Mouse (Mus musculus): Measurements from ENCODE around the gene Fcamr. TPM values are rescaled to one million over a fixed set of nuclear protein-coding genes. Genes with fewer than 3 reads are reported as not detected.

Fcamr gene
- polyA plus RNA-seq, 1 experiment from 2014 or later: 0.20 TPM

DNA sequence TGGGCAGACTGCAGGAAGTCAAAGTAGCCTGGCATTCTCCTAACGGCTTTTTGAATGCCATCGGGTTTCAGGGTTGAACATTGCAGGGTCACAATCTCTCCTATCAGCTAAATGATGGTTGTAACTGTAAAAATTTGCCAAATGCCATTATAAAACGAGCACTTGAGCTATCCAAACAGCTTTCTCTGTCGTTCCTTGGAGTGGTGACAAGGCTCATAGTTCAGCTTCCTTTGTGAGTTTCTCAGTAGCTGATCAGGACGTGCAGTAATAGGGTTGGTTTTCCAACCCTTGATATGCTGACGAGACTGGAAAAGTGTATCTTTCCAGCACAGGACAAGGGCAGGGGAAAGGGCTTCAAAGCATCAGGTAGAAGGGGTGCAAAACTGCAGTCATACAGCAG is 2.7 kb upstream of the Fcamr start:
- WGBS: 45% methylated on average over 6 of the region's 6 CpGs
- H3K4me2 ChIP-seq (ENCODE audit: low read depth, low read length): 0 out of 2 replicates have a peak overlapping the region, but pooled peaks have one; percentile 6

DNA sequence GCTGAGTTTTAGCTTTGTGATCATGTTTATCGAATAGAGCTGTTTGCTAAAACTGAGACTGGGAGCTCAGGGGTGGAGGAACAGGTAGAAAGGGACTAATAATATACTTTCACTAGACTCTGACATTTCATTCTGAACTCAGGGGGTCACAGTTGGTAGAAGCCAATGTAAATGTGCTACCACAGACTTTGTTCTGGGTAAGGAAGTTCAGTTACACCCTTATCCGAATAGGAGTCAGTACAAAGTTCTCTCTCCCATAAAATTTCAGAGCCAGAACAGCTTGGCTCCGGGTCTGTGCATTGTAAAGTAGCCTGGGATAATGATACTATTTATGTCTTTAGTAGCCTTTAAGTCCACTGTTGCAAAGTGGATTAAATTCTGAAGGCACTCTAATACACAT is 2.2 kb upstream of the Fcamr start:
- no peaks in the 10 kb centered on the region for H3K36me3 ChIP-seq (ENCODE audit: control insufficient read depth, insufficient read depth, low read length)
- H3K27ac ChIP-seq (ENCODE audit: low read length): peak overlapping the region; percentile 76
- WGBS: 43% methylated on average over 3 of the region's 3 CpGs
- peak; percentile 90 for ATAC-seq
- H3K4me2 ChIP-seq (ENCODE audit: low read depth, low read length): 0 out of 2 replicates have a peak overlapping the region, but pooled peaks have one; percentile 6
- no peak overlapping the region for H3K9ac ChIP-seq (ENCODE audit: low read depth, low read length)
- no peaks in the 10 kb centered on the region for H3K27me3 ChIP-seq (replicated peaks; ENCODE audit: control insufficient read depth, insufficient read depth, low read length)
- H3K4me1 ChIP-seq (ENCODE audit: control insufficient read depth, insufficient read depth, low read length): 0 out of 2 replicates have a peak, but pooled peaks cover 4% of the 10 kb centered on the region
- H3K4me3 ChIP-seq (ENCODE audit: low read length): no peak overlapping the region
- H3K9me3 ChIP-seq (ENCODE audit: control insufficient read depth, low read length): no peaks in the 10 kb centered on the region

More for the DNA sequence above, 2.7 kb upstream of the Fcamr start:
- no peaks in the 10 kb centered on the region for H3K36me3 ChIP-seq (ENCODE audit: control insufficient read depth, insufficient read depth, low read length)
- no peaks in the 10 kb centered on the region for H3K27me3 ChIP-seq (replicated peaks; ENCODE audit: control insufficient read depth, insufficient read depth, low read length)
- ATAC-seq: peak; percentile 88
- no peak overlapping the region for H3K4me3 ChIP-seq (ENCODE audit: low read length)
- peak overlapping the region; percentile 76 for H3K27ac ChIP-seq (ENCODE audit: low read length)
- H3K9ac ChIP-seq (ENCODE audit: low read depth, low read length): no peak overlapping the region
- H3K4me1 ChIP-seq (ENCODE audit: control insufficient read depth, insufficient read depth, low read length): 0 out of 2 replicates have a peak, but pooled peaks cover 4% of the 10 kb centered on the region
- H3K9me3 ChIP-seq (ENCODE audit: control insufficient read depth, low read length): no peaks in the 10 kb centered on the region

DNA sequence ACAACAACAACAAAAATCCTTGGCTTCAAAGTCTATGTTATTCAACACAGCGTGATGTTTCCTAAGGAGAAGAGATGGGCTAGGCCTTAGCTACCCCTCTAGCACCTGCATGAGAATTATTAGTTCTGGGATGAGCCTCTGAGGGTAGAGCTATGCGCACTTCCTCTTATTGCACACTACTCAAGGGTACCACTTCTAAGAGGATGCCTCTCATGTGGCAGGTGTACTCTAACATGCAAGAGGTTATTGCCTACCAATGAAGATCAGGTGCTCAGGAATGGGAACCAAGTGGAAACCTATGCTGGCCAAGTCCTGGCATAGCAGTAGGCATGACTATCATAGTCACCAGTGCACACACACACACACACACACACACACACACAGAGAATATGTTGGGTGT is 1.3 kb upstream of the Fcamr start:
- 85% methylated on average over 2 of the region's 2 CpGs for WGBS
- Histone ChIP-seq H3K4me1 (ENCODE audit: control insufficient read depth, insufficient read depth, low read length) (0 out of 2 replicates have a peak, but pooled peaks cover 4% of the 10 kb centered on the region), H3K4me3 (ENCODE audit: low read length) (no peak overlapping the region), H3K9me3 (ENCODE audit: control insufficient read depth, low read length) (no peaks in the 10 kb centered on the region), H3K27ac (ENCODE audit: low read length) (no peak overlapping the region), H3K4me2 (ENCODE audit: low read depth, low read length) (no peak overlapping the region), H3K27me3 (replicated peaks; ENCODE audit: control insufficient read depth, insufficient read depth, low read length) (no peaks in the 10 kb centered on the region), H3K36me3 (ENCODE audit: control insufficient read depth, insufficient read depth, low read length) (no peaks in the 10 kb centered on the region), H3K9ac (ENCODE audit: low read depth, low read length) (no peak overlapping the region)
- ATAC-seq: no peak

DNA sequence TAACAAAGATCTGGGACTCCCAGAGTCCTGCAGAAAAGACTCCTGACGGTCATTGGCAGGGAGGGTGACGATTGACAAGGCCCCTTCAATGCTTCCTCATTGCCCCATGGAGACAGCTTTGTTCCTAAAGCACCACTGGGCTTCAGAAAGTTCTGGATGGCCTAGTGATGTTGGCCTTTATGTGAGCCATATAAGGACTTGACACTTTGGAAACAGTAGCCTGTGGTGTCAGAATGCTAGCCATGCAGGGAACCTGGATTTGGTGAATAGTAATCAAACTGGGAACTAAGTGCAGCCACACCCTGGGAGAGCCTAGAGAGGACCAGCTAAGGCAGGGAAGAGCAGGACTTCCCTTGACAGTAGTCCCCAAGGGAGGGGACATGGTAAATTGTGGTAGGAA is 809 bp downstream of the Fcamr start:
- Histone ChIP-seq H3K9me3 (ENCODE audit: control insufficient read depth, low read length) (no peaks in the 10 kb centered on the region), H3K27ac (ENCODE audit: low read length) (no peak overlapping the region), H3K4me2 (ENCODE audit: low read depth, low read length) (no peak overlapping the region), H3K9ac (ENCODE audit: low read depth, low read length) (no peak overlapping the region), H3K4me3 (ENCODE audit: low read length) (no peak overlapping the region), H3K4me1 (ENCODE audit: control insufficient read depth, insufficient read depth, low read length) (0 out of 2 replicates have a peak, but pooled peaks cover 4% of the 10 kb centered on the region), H3K27me3 (replicated peaks; ENCODE audit: control insufficient read depth, insufficient read depth, low read length) (no peaks in the 10 kb centered on the region), H3K36me3 (ENCODE audit: control insufficient read depth, insufficient read depth, low read length) (no peaks in the 10 kb centered on the region)
- 65% methylated on average over 2 of the region's 2 CpGs for WGBS
- ATAC-seq: no peak

DNA sequence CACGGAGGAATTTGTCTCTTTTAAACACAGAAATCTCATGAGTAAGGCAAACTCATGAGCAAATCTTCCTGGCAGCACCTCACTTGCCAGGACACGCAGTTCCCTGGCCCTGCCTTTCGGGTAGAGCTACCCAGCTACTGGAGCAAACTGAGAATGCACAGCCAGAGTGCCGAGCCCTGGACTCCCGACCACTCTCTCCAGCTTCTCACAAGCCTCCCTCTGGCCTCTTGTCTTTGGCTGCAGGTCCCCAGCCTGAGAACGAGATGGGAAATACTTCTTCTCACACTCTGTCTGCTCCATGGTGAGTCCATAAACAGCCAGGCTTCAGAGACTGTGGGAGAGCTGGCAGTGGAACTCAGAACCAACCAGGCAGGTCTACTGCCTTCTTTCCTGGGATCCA is 2.3 kb downstream of the Fcamr start:
- WGBS: 56% methylated on average over 6 of the region's 6 CpGs
- Histone ChIP-seq H3K27me3 (replicated peaks; ENCODE audit: control insufficient read depth, insufficient read depth, low read length) (no peaks in the 10 kb centered on the region), H3K4me2 (ENCODE audit: low read depth, low read length) (no peak overlapping the region), H3K9ac (ENCODE audit: low read depth, low read length) (no peak overlapping the region), H3K27ac (ENCODE audit: low read length) (no peak overlapping the region), H3K4me1 (ENCODE audit: control insufficient read depth, insufficient read depth, low read length) (no peaks in the 10 kb centered on the region), H3K9me3 (ENCODE audit: control insufficient read depth, low read length) (no peaks in the 10 kb centered on the region), H3K4me3 (ENCODE audit: low read length) (no peak overlapping the region), H3K36me3 (ENCODE audit: control insufficient read depth, insufficient read depth, low read length) (no peaks in the 10 kb centered on the region)
- ATAC-seq: no peak

DNA sequence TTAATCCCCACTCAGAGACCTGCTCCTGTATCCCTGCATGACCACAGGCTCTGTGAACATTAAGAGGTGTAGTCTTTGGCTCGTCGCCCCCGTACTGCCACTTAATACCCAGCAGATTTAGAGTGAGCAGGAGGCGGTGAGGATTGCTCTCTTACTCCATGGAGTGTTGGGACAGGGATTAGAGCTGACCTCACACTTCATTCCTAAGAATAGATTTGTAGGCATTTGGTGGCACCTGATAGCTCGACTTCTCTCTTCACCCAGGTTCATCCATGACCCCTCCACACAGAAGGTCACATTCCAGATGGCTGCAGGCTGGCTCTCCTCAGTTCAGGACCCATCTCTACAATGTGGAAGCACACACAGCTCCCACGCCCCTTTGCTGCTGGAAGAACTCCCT is 3.6 kb downstream of the Fcamr start:
- Histone ChIP-seq H3K9ac (ENCODE audit: low read depth, low read length) (no peak overlapping the region), H3K4me2 (ENCODE audit: low read depth, low read length) (no peak overlapping the region), H3K4me3 (ENCODE audit: low read length) (no peak overlapping the region), H3K27ac (ENCODE audit: low read length) (no peak overlapping the region), H3K4me1 (ENCODE audit: control insufficient read depth, insufficient read depth, low read length) (no peaks in the 10 kb centered on the region), H3K27me3 (replicated peaks; ENCODE audit: control insufficient read depth, insufficient read depth, low read length) (no peaks in the 10 kb centered on the region), H3K9me3 (ENCODE audit: control insufficient read depth, low read length) (no peaks in the 10 kb centered on the region), H3K36me3 (ENCODE audit: control insufficient read depth, insufficient read depth, low read length) (no peaks in the 10 kb centered on the region)
- ATAC-seq: no peak
- 67% methylated on average over 6 of the region's 6 CpGs for WGBS

DNA sequence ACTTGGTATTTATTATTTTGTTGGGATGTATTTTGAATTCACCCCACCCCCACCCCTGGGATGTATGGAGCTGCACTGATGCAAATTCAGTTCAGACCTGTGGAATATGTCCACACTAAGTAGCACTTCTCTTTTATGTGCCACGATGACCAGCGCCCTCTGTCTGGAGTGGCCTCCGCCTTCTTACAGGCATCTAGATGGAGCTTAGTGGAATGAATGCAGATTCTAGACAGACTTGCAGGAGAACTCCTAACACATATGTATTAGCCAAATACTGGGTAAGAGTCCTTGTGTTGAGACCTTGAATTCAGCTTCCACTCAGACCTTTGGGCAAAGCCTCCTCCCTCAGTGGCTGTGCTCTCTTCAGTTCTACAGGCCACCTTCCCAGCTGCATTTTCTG is 10.2 kb downstream of the Fcamr start:
- H3K9ac ChIP-seq (ENCODE audit: low read depth, low read length): no peak overlapping the region
- H3K4me1 ChIP-seq (ENCODE audit: control insufficient read depth, insufficient read depth, low read length): no peaks in the 10 kb centered on the region
- no peak overlapping the region for H3K4me3 ChIP-seq (ENCODE audit: low read length)
- no peak for ATAC-seq
- WGBS: 85% methylated on average over 3 of the region's 3 CpGs
- no peak overlapping the region for H3K4me2 ChIP-seq (ENCODE audit: low read depth, low read length)
- H3K27me3 ChIP-seq (replicated peaks; ENCODE audit: control insufficient read depth, insufficient read depth, low read length): no peaks in the 10 kb centered on the region
- no peaks in the 10 kb centered on the region for H3K9me3 ChIP-seq (ENCODE audit: control insufficient read depth, low read length)
- H3K36me3 ChIP-seq (ENCODE audit: control insufficient read depth, insufficient read depth, low read length): no peaks in the 10 kb centered on the region
- H3K27ac ChIP-seq (ENCODE audit: low read length): no peak overlapping the region

DNA sequence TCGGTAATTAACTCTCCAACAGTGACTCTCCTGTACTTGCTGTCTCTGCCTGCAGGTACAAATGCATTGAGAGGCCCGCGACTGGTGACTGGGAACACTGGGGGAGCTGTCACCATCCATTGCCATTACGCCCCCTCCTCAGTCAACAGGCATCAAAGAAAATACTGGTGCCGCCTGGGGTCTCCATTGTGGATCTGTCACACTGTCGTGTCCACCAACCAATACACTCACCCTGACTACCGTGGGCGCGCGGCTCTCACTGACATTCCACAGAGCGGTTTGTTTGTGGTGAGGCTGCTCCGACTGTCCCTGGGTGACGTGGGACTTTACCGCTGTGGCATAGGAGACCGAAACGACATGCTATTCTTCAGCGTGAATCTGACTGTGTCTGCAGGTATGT is 10.6 kb downstream of the Fcamr start:
- H3K4me1 ChIP-seq (ENCODE audit: control insufficient read depth, insufficient read depth, low read length): no peaks in the 10 kb centered on the region
- ATAC-seq: no peak
- no peak overlapping the region for H3K4me3 ChIP-seq (ENCODE audit: low read length)
- 68% methylated on average over 17 of the region's 17 CpGs for WGBS
- H3K4me2 ChIP-seq (ENCODE audit: low read depth, low read length): no peak overlapping the region
- H3K27me3 ChIP-seq (replicated peaks; ENCODE audit: control insufficient read depth, insufficient read depth, low read length): no peaks in the 10 kb centered on the region
- no peaks in the 10 kb centered on the region for H3K9me3 ChIP-seq (ENCODE audit: control insufficient read depth, low read length)
- no peak overlapping the region for H3K27ac ChIP-seq (ENCODE audit: low read length)
- H3K9ac ChIP-seq (ENCODE audit: low read depth, low read length): no peak overlapping the region
- H3K36me3 ChIP-seq (ENCODE audit: control insufficient read depth, insufficient read depth, low read length): no peaks in the 10 kb centered on the region

DNA sequence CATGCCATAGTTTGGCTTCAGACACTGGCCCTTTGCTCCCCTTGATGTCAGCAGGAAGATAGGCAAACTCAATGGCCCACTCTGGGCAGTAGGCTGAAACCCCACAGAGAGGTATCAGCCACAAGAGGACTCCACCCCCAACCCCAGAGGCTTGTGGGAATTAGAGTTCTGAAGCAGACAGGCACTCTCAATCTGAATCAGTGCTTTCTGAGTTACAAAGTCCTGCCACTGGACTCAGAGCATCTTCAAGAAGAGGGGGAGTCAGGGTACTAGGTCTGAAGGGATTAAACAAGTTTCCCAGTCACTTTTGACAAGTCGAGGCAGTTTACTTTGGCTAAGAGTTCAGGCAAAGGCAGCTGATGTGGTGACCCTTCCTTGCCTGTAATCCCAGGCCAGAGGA is 19.0 kb downstream of the Fcamr start:
- no peak for ATAC-seq
- H3K9ac ChIP-seq (ENCODE audit: low read depth, low read length): no peak overlapping the region
- no peak overlapping the region for H3K4me3 ChIP-seq (ENCODE audit: low read length)
- peaks cover 6% of the 10 kb centered on the region; the same call in 1 of the 2 replicates for H3K4me1 ChIP-seq (ENCODE audit: control insufficient read depth, insufficient read depth, low read length)
- WGBS: 78% methylated on average over 1 of the region's 1 CpGs
- no peaks in the 10 kb centered on the region for H3K36me3 ChIP-seq (ENCODE audit: control insufficient read depth, insufficient read depth, low read length)
- H3K4me2 ChIP-seq (ENCODE audit: low read depth, low read length): no peak overlapping the region
- H3K27me3 ChIP-seq (replicated peaks; ENCODE audit: control insufficient read depth, insufficient read depth, low read length): no peaks in the 10 kb centered on the region
- no peak overlapping the region for H3K27ac ChIP-seq (ENCODE audit: low read length)
- H3K9me3 ChIP-seq (ENCODE audit: control insufficient read depth, low read length): no peaks in the 10 kb centered on the region
